Mouse (Mus musculus) liver, embryonic 13.5 days (tissue): ENCODE results near the gene Siae. TPM values are rescaled to one million over a fixed set of nuclear protein-coding genes. Genes with fewer than 3 reads are reported as not detected.

Experiments
- ATAC-seq: fragments of 200-750 bp; cut with Nextera tagmentation; 2 replicates; pipeline ENCODE4 v1.8.0; 2017; ENCODE audit warnings: low read depth, mild to moderate bottlenecking, moderate number of reproducible peaks, moderate library complexity
- DNase-seq: peaks from one replicate; pipeline ENCODE4 v3.0.0; 2022
- H3K27ac ChIP-seq: fragments of 300-500 bp; sonication (generic); 2 replicates; pipeline ENCODE4 v1.5.1; 2015; ENCODE audit warnings: moderate library complexity, mild to moderate bottlenecking, inconsistent platforms
- H3K27me3 ChIP-seq: fragments of 300-500 bp; sonication (generic); 2 replicates; pipeline ENCODE4 v1.6.1; 2015; ENCODE audit warnings: mild to moderate bottlenecking, inconsistent platforms
- H3K36me3 ChIP-seq: fragments of 300-500 bp; sonication (generic); 2 replicates; pipeline ENCODE4 v1.6.1; 2015; ENCODE audit warnings: mild to moderate bottlenecking, inconsistent platforms
- H3K4me1 ChIP-seq: fragments of 300-500 bp; sonication (generic); replicated peaks from 2 replicates; pipeline ENCODE4 v1.6.1; 2015; ENCODE audit warnings: inconsistent platforms
- H3K4me2 ChIP-seq: fragments of 300-500 bp; sonication (generic); 2 replicates; pipeline ENCODE4 v1.6.1; 2015; ENCODE audit warnings: inconsistent platforms, mild to moderate bottlenecking, moderate library complexity
- H3K4me3 ChIP-seq: fragments of 300-500 bp; sonication (generic); replicated peaks from 2 replicates; pipeline ENCODE4 v1.5.1; 2015; ENCODE audit warnings: mild to moderate bottlenecking, inconsistent platforms
- H3K9ac ChIP-seq: fragments of 300-500 bp; sonication (generic); 2 replicates; pipeline ENCODE4 v1.6.1; 2015; ENCODE audit warnings: mild to moderate bottlenecking, inconsistent platforms
- H3K9me3 ChIP-seq: fragments of 300-500 bp; sonication (generic); replicated peaks from 2 replicates; pipeline ENCODE4 v1.6.1; 2016; ENCODE audit warnings: inconsistent platforms
- WGBS: fragments of 180-500 bp; shearing (Covaris S2); methylation state at CpG from one replicate; pipeline ENCODE4 v1.1.7; 2015; ENCODE audit not compliant: insufficient replicate concordance; 5-methylcytosine and 5-hydroxymethylcytosine counted together
- polyA plus RNA-seq: library from polyadenylated mRNA; unstranded; fragments of >200 nt; fragmentation: Nextera tagmentation; extraction: Ambion mirVana; gene quantifications from 2 replicates; pipeline ENCODE4 v1.2.1, GENCODE M21; 2015

Siae gene
- polyA plus RNA-seq, 1 experiment from 2014 or later, result 4.3 TPM

GRCm38 (mm10) chr9:37634269-37634668 is 78.8 kb downstream of the Siae start:
- Histone ChIP-seq H3K4me3 (no peak overlapping the region), H3K9ac (no peak overlapping the region), H3K27ac (no peak overlapping the region), H3K36me3 (no peaks in the 10 kb centered on the region), H3K4me2 (no peak overlapping the region), H3K27me3 (no peaks in the 10 kb centered on the region), H3K9me3 (no peaks in the 10 kb centered on the region), H3K4me1 (no peaks in the 10 kb centered on the region)
- WGBS, result 79% methylated on average over 3 of the region's 3 CpGs
- ATAC-seq (no peak), DNase-seq (no peak)

GRCm38 (mm10) chr9:37636335-37636734 is 80.8 kb downstream of the Siae start:
- no peaks in the 10 kb centered on the region for H3K36me3 ChIP-seq
- H3K9ac ChIP-seq, result no peak overlapping the region
- DNase-seq, result peak; percentile 19
- H3K9me3 ChIP-seq, result no peaks in the 10 kb centered on the region
- WGBS, result 13% methylated on average over 7 of the region's 7 CpGs
- no peak overlapping the region for H3K4me2 ChIP-seq
- no peak overlapping the region for H3K27ac ChIP-seq
- no peaks in the 10 kb centered on the region for H3K4me1 ChIP-seq
- H3K4me3 ChIP-seq, result no peak overlapping the region
- ATAC-seq, result no peak
- H3K27me3 ChIP-seq, result no peaks in the 10 kb centered on the region

GRCm38 (mm10) chr9:37636800-37637542 is 81.5 kb downstream of the Siae start:
- no peaks in the 10 kb centered on the region for H3K27me3 ChIP-seq
- DNase-seq (no peak), ATAC-seq (no peak)
- H3K27ac ChIP-seq, result no peak overlapping the region
- no peak overlapping the region for H3K4me3 ChIP-seq
- no peaks in the 10 kb centered on the region for H3K9me3 ChIP-seq
- no peaks in the 10 kb centered on the region for H3K4me1 ChIP-seq
- no peak overlapping the region for H3K4me2 ChIP-seq
- H3K36me3 ChIP-seq, result no peaks in the 10 kb centered on the region
- no peak overlapping the region for H3K9ac ChIP-seq
- 47% methylated on average over 6 of the region's 6 CpGs for WGBS

GRCm38 (mm10) chr9:37638721-37639120 is 83.2 kb downstream of the Siae start:
- Histone ChIP-seq H3K27me3 (no peaks in the 10 kb centered on the region), H3K4me2 (no peak overlapping the region), H3K4me1 (no peaks in the 10 kb centered on the region), H3K9ac (no peak overlapping the region), H3K4me3 (no peak overlapping the region), H3K27ac (no peak overlapping the region), H3K36me3 (no peaks in the 10 kb centered on the region), H3K9me3 (no peaks in the 10 kb centered on the region)
- DNase-seq (no peak), ATAC-seq (no peak)
- WGBS, result 68% methylated on average over 3 of the region's 3 CpGs

GRCm38 (mm10) chr9:37646246-37646645 is 90.7 kb downstream of the Siae start:
- no peak overlapping the region for H3K9ac ChIP-seq
- no peaks in the 10 kb centered on the region for H3K9me3 ChIP-seq
- no peak overlapping the region for H3K4me2 ChIP-seq
- H3K36me3 ChIP-seq, result peaks cover 50% of the 10 kb centered on the region
- ATAC-seq, result no peak
- no peak overlapping the region for H3K27ac ChIP-seq
- H3K27me3 ChIP-seq, result no peaks in the 10 kb centered on the region
- DNase-seq, result no peak
- WGBS, result 87% methylated on average over 3 of the region's 3 CpGs
- H3K4me3 ChIP-seq, result no peak overlapping the region
- no peaks in the 10 kb centered on the region for H3K4me1 ChIP-seq

- ATAC-seq (no peak), DNase-seq (no peak)
- WGBS, result 81% methylated on average over 5 of the region's 5 CpGs
- H3K27ac ChIP-seq, result no peak overlapping the region
- H3K27me3 ChIP-seq, result no peaks in the 10 kb centered on the region
- H3K4me1 ChIP-seq, result peaks cover 6% of the 10 kb centered on the region
- no peak overlapping the region for H3K9ac ChIP-seq
- H3K4me3 ChIP-seq, result no peak overlapping the region
- peaks cover 80% of the 10 kb centered on the region for H3K36me3 ChIP-seq
- no peak overlapping the region for H3K4me2 ChIP-seq
- H3K9me3 ChIP-seq, result no peaks in the 10 kb centered on the region
Measured at GRCm38 (mm10) chr9:37650639-37651038, 95.1 kb downstream of the Siae start.

- Histone ChIP-seq H3K9me3 (no peaks in the 10 kb centered on the region), H3K27me3 (no peaks in the 10 kb centered on the region), H3K4me1 (peaks cover 14% of the 10 kb centered on the region), H3K4me2 (no peak overlapping the region), H3K36me3 (peaks cover 54% of the 10 kb centered on the region), H3K4me3 (no peak overlapping the region), H3K27ac (no peak overlapping the region), H3K9ac (no peak overlapping the region)
- DNase-seq, result no peak
- no peak for ATAC-seq
- 70% methylated on average over 5 of the region's 5 CpGs for WGBS
Measured at GRCm38 (mm10) chr9:37653836-37654235, 98.3 kb downstream of the Siae start.

GRCm38 (mm10) chr9:37655961-37656360 is 100.5 kb downstream of the Siae start:
- WGBS, result 34% methylated on average over 8 of the region's 8 CpGs
- Histone ChIP-seq H3K27ac (peak overlapping the region; percentile 85; the same call in 1 of the 2 replicates), H3K4me1 (peaks cover 14% of the 10 kb centered on the region), H3K9ac (peak overlapping the region; percentile 85), H3K4me3 (peak overlapping the region; percentile 84), H3K27me3 (no peaks in the 10 kb centered on the region), H3K36me3 (peaks cover 33% of the 10 kb centered on the region), H3K9me3 (no peaks in the 10 kb centered on the region), H3K4me2 (peak overlapping the region; percentile 69)
- ATAC-seq (no peak), DNase-seq (no peak)

GRCm38 (mm10) chr9:37656439-37656881 is 101.0 kb downstream of the Siae start:
- Histone ChIP-seq H3K36me3 (peaks cover 28% of the 10 kb centered on the region), H3K4me2 (peak overlapping the region; percentile 69), H3K9me3 (no peaks in the 10 kb centered on the region), H3K4me3 (peak overlapping the region; percentile 84), H3K27ac (peak overlapping the region; percentile 85), H3K9ac (peak overlapping the region; percentile 85), H3K27me3 (no peaks in the 10 kb centered on the region), H3K4me1 (peaks cover 14% of the 10 kb centered on the region)
- 1% methylated on average over 10 of the region's 10 CpGs for WGBS
- ATAC-seq (peak; percentile 24), DNase-seq (peak; percentile 5)

- DNase-seq (peak; percentile 76), ATAC-seq (peak; percentile 92)
- WGBS, result under 1% methylated on average over 36 of the region's 36 CpGs
Measured at GRCm38 (mm10) chr9:37656931-37657481, 101.5 kb downstream of the Siae start, which contains the start of gene Tbrg1. Tbrg1 (minus strand) TSS chr9:37657312.

GRCm38 (mm10) chr9:37659413-37659812 is 103.9 kb downstream of the Siae start:
- Histone ChIP-seq H3K36me3 (peaks cover 1% of the 10 kb centered on the region; the same call in 1 of the 2 replicates), H3K27ac (no peak overlapping the region), H3K9me3 (no peaks in the 10 kb centered on the region), H3K4me2 (no peak overlapping the region), H3K4me3 (no peak overlapping the region), H3K27me3 (no peaks in the 10 kb centered on the region), H3K4me1 (peaks cover 14% of the 10 kb centered on the region), H3K9ac (no peak overlapping the region)
- DNase-seq, result no peak
- no peak for ATAC-seq
- 61% methylated on average over 6 of the region's 6 CpGs for WGBS

More at GRCm38 (mm10) chr9:37656931-37657481, 101.5 kb downstream of the Siae start, which contains the start of gene Tbrg1:
- Histone ChIP-seq H3K9ac (peak within 1 kb of the TSS; percentile 85), H3K9me3 (no peaks in the 10 kb centered on the region), H3K36me3 (peaks cover 25% of the 10 kb centered on the region), H3K27ac (peak within 1 kb of the TSS; percentile 85), H3K4me2 (peak within 1 kb of the TSS; percentile 69), H3K4me1 (peaks cover 14% of the 10 kb centered on the region), H3K27me3 (no peaks in the 10 kb centered on the region), H3K4me3 (peak within 1 kb of the TSS; percentile 84)
